Mouse (Mus musculus) ovary, adult 2 months (tissue): Measurements from ENCODE around the gene Efna5. TPM values are rescaled to one million over a fixed set of nuclear protein-coding genes. Genes with fewer than 3 reads are reported as not detected.

Experiments used
- polyA plus RNA-seq: library from polyadenylated mRNA; depleted of rRNA; stranded (reverse); fragments of >200 nt; gene quantifications from 2 replicates; pipeline ENCODE4 v1.2.3, GENCODE M21; 2012; rRNA removed

Gene Efna5
- polyA plus RNA-seq, result 1.3 and 2.8 TPM in 2 replicates

GRCm38 (mm10) chr17:62881176-62881790, at the start of gene Efna5:
Efna5 (minus strand) TSS chr17:62881317.

